Mouse (Mus musculus) heart, postnatal 0 days (tissue): ENCODE data around the gene Mex3a.

Experiments
- CTCF ChIP-seq: IDR thresholded peaks from 2 replicates; pipeline ENCODE4 v1.5.1; 2016; ENCODE audit warnings: antibody characterized with exemption, control low read depth, low read depth
- EP300 ChIP-seq: IDR thresholded peaks from 2 replicates; pipeline ENCODE4 v1.6.1; 2016; ENCODE audit warnings: antibody characterized with exemption, low read depth

DNA sequence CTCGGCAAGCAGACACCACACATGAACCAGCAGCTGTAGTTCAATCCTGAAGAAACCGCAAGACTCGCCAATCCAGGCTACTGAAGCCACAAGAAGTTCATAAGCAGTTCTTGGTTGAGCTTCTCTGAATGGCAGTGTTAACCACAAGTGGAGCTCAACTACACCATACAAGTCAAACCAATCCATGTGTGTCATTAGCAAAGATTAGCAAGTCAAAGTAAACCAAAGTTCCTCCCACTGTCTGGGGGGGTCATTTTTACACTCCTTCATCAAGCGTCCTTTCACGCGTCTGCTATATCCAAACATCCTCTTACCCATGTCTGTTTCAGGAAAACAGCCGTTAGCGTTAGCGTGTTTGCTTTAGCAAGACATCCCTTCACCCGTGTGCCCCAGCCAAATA lies 38.1 kb downstream of the Mex3a start:
- TF ChIP-seq EP300 (no peak), CTCF (no peak)
